10 mouse cellular contexts compared by ENCODE assay signal in the genomic region with DNA sequence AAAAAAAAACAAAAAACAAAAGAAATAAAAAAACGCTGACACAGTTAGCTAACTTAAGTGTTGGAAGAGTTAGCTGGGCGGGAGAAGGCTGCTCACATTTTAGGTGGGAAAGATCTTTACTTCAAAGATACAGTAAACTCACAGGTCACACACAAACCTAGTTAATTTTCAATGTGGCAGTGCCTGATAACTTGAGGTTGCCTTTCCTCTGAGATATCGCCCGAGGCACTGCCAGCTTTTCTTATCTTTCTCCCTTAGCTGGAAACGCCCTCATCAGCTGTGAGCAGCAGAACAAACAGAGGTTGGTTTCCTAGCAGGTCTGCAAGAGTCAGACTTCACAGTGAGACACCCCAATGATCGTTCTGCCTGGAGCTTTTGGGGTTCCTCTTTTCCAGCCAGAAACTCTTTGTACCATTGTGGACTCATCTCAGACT. TPM values are rescaled to one million over a fixed set of nuclear protein-coding genes. Genes with fewer than 3 reads are reported as not detected.
DNase-seq lines count a peak whose midpoint lies in the region; ATAC-seq and TF ChIP-seq lines count a peak whose summit lies in the region.
"Had no signal": no experiment of that assay in that cellular context is flagged by ENCODE, and none has a peak within 500 bp of the region (broad histone marks: within the 10 kb centered on the region; RNA-seq: fewer than 3 reads in every experiment).

No protein-coding gene starts in this region.

- WGBS in hindbrain, embryonic 11.5 days = 71% methylated on average over 6 of the region's 6 CpGs
- WGBS in hindbrain, embryonic 13.5 days = 84% methylated on average over 6 of the region's 6 CpGs
- 19% methylated on average over 6 of the region's 6 CpGs for WGBS in bone marrow, adult 2 months
- WGBS in spleen, adult 2 months = 37% methylated on average over 6 of the region's 6 CpGs

- no peak for TF ChIP-seq CTCF in bone marrow, adult 2 months (IDR thresholded peaks at IDR 0.05; ENCODE audit: control insufficient read depth, insufficient read depth, low read length)
- TF ChIP-seq CTCF in spleen, adult 2 months (IDR thresholded peaks at IDR 0.05; ENCODE audit: extremely low read depth, insufficient read depth, insufficient read length, insufficient replicate concordance) = no peak

- no peaks in the 10 kb centered on the region for H3K4me1 ChIP-seq in hindbrain, embryonic 11.5 days (replicated peaks; ENCODE audit: control insufficient read depth, insufficient read depth, low read length)
- no peaks in the 10 kb centered on the region for H3K4me1 ChIP-seq in hindbrain, embryonic 13.5 days (replicated peaks)
- peaks cover 2% of the 10 kb centered on the region for H3K4me1 ChIP-seq in bone marrow, adult 2 months (ENCODE audit: control insufficient read depth, insufficient read depth, low read length)
- no peaks in the 10 kb centered on the region for H3K4me1 ChIP-seq in spleen, adult 2 months (ENCODE audit: control insufficient read depth, insufficient read depth, insufficient read length)

- no peak overlapping the region for H3K9ac ChIP-seq in hindbrain, embryonic 11.5 days (ENCODE audit: low read depth, low read length)
- H3K9ac ChIP-seq in hindbrain, embryonic 13.5 days = no peak overlapping the region

- 0 out of 2 replicates have a peak overlapping the region, but pooled peaks have one; percentile 4 for H3K4me2 ChIP-seq in hindbrain, embryonic 11.5 days (replicated peaks; ENCODE audit: low read depth, low read length)
- H3K4me2 ChIP-seq in hindbrain, embryonic 13.5 days = no peak overlapping the region

- H3K9me3 ChIP-seq in hindbrain, embryonic 11.5 days (ENCODE audit: control insufficient read depth, low read length) = no peaks in the 10 kb centered on the region
- H3K9me3 ChIP-seq in hindbrain, embryonic 13.5 days = no peaks in the 10 kb centered on the region

- intact Hi-C loops in heart, postnatal 10 days (cut with DNase I) = no loop called here

- DNase-seq in hindbrain, embryonic 11.5 days (ENCODE audit: low spot score) = no peak
- peak; percentile 54 to 57 for DNase-seq in heart, postnatal 10 days
- no peak for DNase-seq in spleen, adult 2 months (ENCODE audit: low read depth in 1 of 2, low spot score in 2 of 2)
- DNase-seq in frontal cortex, postnatal 10 days (ENCODE audit: low spot score in 2 of 2) = no peak
- DNase-seq in thymus, adult 18-20 months = no peak
- DNase-seq in ovary, postnatal 10 days (ENCODE audit: low spot score) = no peak
- DNase-seq: adrenal gland, postnatal 10 days; gastrocnemius, postnatal 36 days had no signal

- no peaks in the 10 kb centered on the region for H3K27me3 ChIP-seq in hindbrain, embryonic 11.5 days (ENCODE audit: control insufficient read depth, insufficient read depth, low read length)
- no peaks in the 10 kb centered on the region for H3K27me3 ChIP-seq in hindbrain, embryonic 13.5 days
- no peaks in the 10 kb centered on the region for H3K27me3 ChIP-seq in spleen, adult 2 months (ENCODE audit: control insufficient read depth, insufficient read depth, low read length)

- no peak for ATAC-seq in hindbrain, embryonic 11.5 days (ENCODE audit: low FRiP score)
- ATAC-seq in hindbrain, embryonic 13.5 days (ENCODE audit: low FRiP score) = no peak

- H3K4me3 ChIP-seq in hindbrain, embryonic 11.5 days (ENCODE audit: low read depth, low read length) = no peak overlapping the region
- no peak overlapping the region for H3K4me3 ChIP-seq in hindbrain, embryonic 13.5 days
- H3K4me3 ChIP-seq in bone marrow, adult 2 months (replicated peaks; ENCODE audit: control insufficient read depth, low read depth, low read length) = no peak overlapping the region
- H3K4me3 ChIP-seq in spleen, adult 2 months (ENCODE audit: extremely low read depth, insufficient read depth, insufficient read length) = no peak overlapping the region

- TF ChIP-seq POLR2A in bone marrow, adult 2 months (IDR thresholded peaks at IDR 0.05; ENCODE audit: borderline replicate concordance, control insufficient read depth, low read depth, low read length) = 0 out of 2 replicates have a peak, but pooled peaks have one; percentile 40
- no peak for TF ChIP-seq POLR2A in spleen, adult 2 months (IDR thresholded peaks at IDR 0.05; ENCODE audit: low read depth, low read length)

- H3K36me3 ChIP-seq in hindbrain, embryonic 11.5 days (ENCODE audit: control insufficient read depth, insufficient read depth, low read length) = no peaks in the 10 kb centered on the region
- peaks cover 2% of the 10 kb centered on the region for H3K36me3 ChIP-seq in hindbrain, embryonic 13.5 days
- H3K36me3 ChIP-seq in spleen, adult 2 months (ENCODE audit: control insufficient read depth, insufficient read depth, low read length) = no peaks in the 10 kb centered on the region; the same call in 1 of the 2 replicates

- no peak overlapping the region for H3K27ac ChIP-seq in hindbrain, embryonic 11.5 days (ENCODE audit: low read depth, low read length)
- H3K27ac ChIP-seq in hindbrain, embryonic 13.5 days = no peak overlapping the region
- H3K27ac ChIP-seq in bone marrow, adult 2 months (ENCODE audit: control insufficient read depth, insufficient read depth, low read depth, low read length, poor library complexity) = peak overlapping the region; percentile 94
- peak overlapping the region; percentile 31; the same call in 1 of the 2 replicates for H3K27ac ChIP-seq in spleen, adult 2 months (ENCODE audit: insufficient read depth, low read length)

RNA-seq across cellular contexts. Expression of a gene that starts 5.7 kb away (rescaled TPM):
- 17.5 and 18.3 TPM in 2 replicates for polyA plus RNA-seq in hindbrain, embryonic 11.5 days (2014; fragmentation: Nextera tagmentation; extraction: Ambion mirVana)
- 11.8 and 12.0 TPM in 2 replicates for polyA plus RNA-seq in hindbrain, embryonic 13.5 days (2015; fragmentation: Nextera tagmentation; extraction: Ambion mirVana)
- 78.8 and 100 TPM in 2 replicates for polyA plus RNA-seq in bone marrow, adult 2 months (2011; ENCODE audit: insufficient read depth, insufficient read length, low replicate concordance, missing spikeins)
- total RNA-seq in heart, postnatal 10 days (2021) = 10 to 100 TPM; 39.6 to 45.6 TPM
- 21.7 and 22.6 TPM in 2 replicates for polyA plus RNA-seq in spleen, adult 2 months (2012; rRNA removed)

RNA-seq across cellular contexts. Expression of a gene that starts 32.6 kb away (rescaled TPM):
- 32.1 and 42.9 TPM in 2 replicates for polyA plus RNA-seq in hindbrain, embryonic 11.5 days (2014; fragmentation: Nextera tagmentation; extraction: Ambion mirVana)
- 23.6 and 24.5 TPM in 2 replicates for polyA plus RNA-seq in hindbrain, embryonic 13.5 days (2015; fragmentation: Nextera tagmentation; extraction: Ambion mirVana)
- polyA plus RNA-seq in bone marrow, adult 2 months (2011; ENCODE audit: insufficient read depth, insufficient read length, low replicate concordance, missing spikeins) = 13.2 and 16.7 TPM in 2 replicates
- total RNA-seq in heart, postnatal 10 days (2021) = 10 to 100 TPM; 22.0 to 24.9 TPM
- polyA plus RNA-seq in spleen, adult 2 months (2012; rRNA removed) = 27.3 and 34.2 TPM in 2 replicates

RNA-seq across cellular contexts. Expression of a gene that starts 32.7 kb away (rescaled TPM):
- polyA plus RNA-seq in hindbrain, embryonic 11.5 days (2014; fragmentation: Nextera tagmentation; extraction: Ambion mirVana) = 7.3 and 7.6 TPM in 2 replicates
- polyA plus RNA-seq in hindbrain, embryonic 13.5 days (2015; fragmentation: Nextera tagmentation; extraction: Ambion mirVana) = 3.2 TPM in 2 replicates
- polyA plus RNA-seq in bone marrow, adult 2 months (2011; ENCODE audit: insufficient read depth, insufficient read length, low replicate concordance, missing spikeins) = 3.0 and 4.4 TPM in 2 replicates
- 1 to 10 TPM; 7.0 to 8.6 TPM for total RNA-seq in heart, postnatal 10 days (2021)
- polyA plus RNA-seq in spleen, adult 2 months (2012; rRNA removed) = 4.0 TPM in 2 replicates

RNA-seq across cellular contexts. Expression of a gene that starts 39.6 kb away (rescaled TPM):
- polyA plus RNA-seq in hindbrain, embryonic 11.5 days (2014; fragmentation: Nextera tagmentation; extraction: Ambion mirVana) = 50.1 and 52.3 TPM in 2 replicates
- polyA plus RNA-seq in hindbrain, embryonic 13.5 days (2015; fragmentation: Nextera tagmentation; extraction: Ambion mirVana) = 25.3 and 25.4 TPM in 2 replicates
- polyA plus RNA-seq in bone marrow, adult 2 months (2011; ENCODE audit: insufficient read depth, insufficient read length, low replicate concordance, missing spikeins) = 7.5 and 13.5 TPM in 2 replicates
- total RNA-seq in heart, postnatal 10 days (2021) = 10 to 100 TPM; 14.5 to 14.6 TPM
- 7.9 and 8.5 TPM in 2 replicates for polyA plus RNA-seq in spleen, adult 2 months (2012; rRNA removed)

Comparison
In these comparisons a context has a peak if more than half of its experiments do, and no peak if none do; other contexts are left out.
1. DNase-seq: peak in heart, postnatal 10 days (2 of 2); none in hindbrain, embryonic 11.5 days (single experiment), spleen, adult 2 months (0 of 2), frontal cortex, postnatal 10 days (0 of 2), thymus, adult 18-20 months (0 of 2) and ovary, postnatal 10 days (single experiment).
2. H3K27ac ChIP-seq: peak in bone marrow, adult 2 months (single experiment) and spleen, adult 2 months (single experiment); none in hindbrain, embryonic 11.5 days (single experiment) and hindbrain, embryonic 13.5 days (single experiment).